9 mouse cellular contexts compared by ENCODE assay signal in the genomic region with DNA sequence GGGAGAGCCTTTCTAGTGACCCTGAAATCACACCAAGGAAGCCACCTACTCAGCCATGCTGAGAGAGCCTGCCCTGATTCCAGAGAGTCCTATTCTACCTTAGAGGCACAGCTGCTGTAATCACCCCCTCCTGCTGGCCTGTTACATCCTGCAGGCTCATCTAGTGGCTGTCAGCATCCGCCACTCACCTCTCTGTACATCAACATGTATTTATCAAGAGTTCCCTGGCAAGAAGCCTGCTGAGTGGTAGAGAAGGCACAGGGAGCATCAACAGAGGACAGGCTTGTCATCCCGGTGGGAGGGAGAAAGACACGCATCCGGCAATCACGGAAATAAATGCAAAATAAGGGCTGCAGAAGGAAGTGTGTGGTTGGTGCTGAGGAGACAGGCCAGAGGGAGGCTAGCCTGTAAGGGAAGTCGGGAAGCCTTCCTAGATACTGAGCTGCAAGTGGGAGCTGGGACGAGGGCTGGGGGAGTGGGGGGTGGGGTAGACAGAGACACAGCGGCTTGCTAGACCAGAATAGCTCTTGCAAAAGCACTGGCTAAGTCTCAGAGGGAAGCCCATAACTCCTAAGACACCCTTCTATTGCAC.
DNase-seq lines count a peak whose midpoint lies in the region; ATAC-seq and TF ChIP-seq lines count a peak whose summit lies in the region.
"Had no signal": no experiment of that assay in that cellular context is flagged by ENCODE, and none has a peak within 500 bp of the region (broad histone marks: within the 10 kb centered on the region; RNA-seq: fewer than 3 reads in every experiment).

No protein-coding gene starts in this region.

- H3K4me2 ChIP-seq in forebrain, embryonic 11.5 days (ENCODE audit: low read depth, low read length, severe bottlenecking), result no peak overlapping the region
- H3K4me2 ChIP-seq in intestine, postnatal 0 days (replicated peaks; ENCODE audit: low read depth), result no peak overlapping the region
- no peak overlapping the region for H3K4me2 ChIP-seq in neural tube, embryonic 15.5 days

- WGBS in forebrain, embryonic 11.5 days, result 20% methylated on average over 8 of the region's 8 CpGs
- WGBS in intestine, postnatal 0 days, result 29% methylated on average over 8 of the region's 8 CpGs
- WGBS in neural tube, embryonic 15.5 days, result 10% methylated on average over 8 of the region's 8 CpGs

- TF ChIP-seq CTCF in intestine, postnatal 0 days (IDR thresholded peaks at IDR 0.05; ENCODE audit: low read depth), result peak; percentile 28; the same call in 1 of the 2 replicates

- peak overlapping the region; percentile 2; the same call in 1 of the 2 replicates for H3K9ac ChIP-seq in forebrain, embryonic 11.5 days (ENCODE audit: low read length)
- H3K9ac ChIP-seq in intestine, postnatal 0 days (ENCODE audit: low read depth, low read length), result no peak overlapping the region
- no peak overlapping the region for H3K9ac ChIP-seq in neural tube, embryonic 15.5 days (replicated peaks)

- no peak overlapping the region for H3K4me3 ChIP-seq in forebrain, embryonic 11.5 days (ENCODE audit: low read depth, low read length)
- no peak overlapping the region for H3K4me3 ChIP-seq in intestine, postnatal 0 days (ENCODE audit: low read depth, low read length)
- no peak overlapping the region for H3K4me3 ChIP-seq in neural tube, embryonic 15.5 days (replicated peaks)

- H3K4me1 ChIP-seq in forebrain, embryonic 11.5 days (replicated peaks; ENCODE audit: control insufficient read depth, insufficient read depth, low read length), result peaks cover 10% of the 10 kb centered on the region
- peaks cover 4% of the 10 kb centered on the region for H3K4me1 ChIP-seq in intestine, postnatal 0 days (replicated peaks; ENCODE audit: control insufficient read depth, insufficient read depth, low read length)
- H3K4me1 ChIP-seq in neural tube, embryonic 15.5 days, result peaks cover 25% of the 10 kb centered on the region

- peak overlapping the region; percentile 8; the same call in 1 of the 2 replicates for H3K27ac ChIP-seq in forebrain, embryonic 11.5 days (ENCODE audit: low read depth, low read length)
- H3K27ac ChIP-seq in intestine, postnatal 0 days (ENCODE audit: low read depth, low read length), result no peak overlapping the region; the same call in 1 of the 2 replicates
- H3K27ac ChIP-seq in neural tube, embryonic 15.5 days (replicated peaks), result peak overlapping the region; percentile 70
- H3K27ac ChIP-seq: macrophage had no signal

- DNase-seq in left cerebral cortex, adult 8-10 months (ENCODE audit: low spot score in 2 of 2), result peak; percentile 41 to 46
- no peak for DNase-seq in left cerebral cortex, postnatal 4 days
- peak; percentile 55 for DNase-seq in forebrain, embryonic 11.5 days (ENCODE audit: low spot score)
- no peak for DNase-seq in layer of hippocampus, postnatal 36 days
- no peak for DNase-seq in gastrocnemius, postnatal 4 days (ENCODE audit: low spot score in 2 of 2)
- DNase-seq in cerebellum, adult 18-20 months, result no peak

- no peaks in the 10 kb centered on the region for H3K9me3 ChIP-seq in forebrain, embryonic 11.5 days (ENCODE audit: control insufficient read depth, low read length)
- no peaks in the 10 kb centered on the region for H3K9me3 ChIP-seq in intestine, postnatal 0 days (ENCODE audit: control insufficient read depth)
- no peaks in the 10 kb centered on the region for H3K9me3 ChIP-seq in neural tube, embryonic 15.5 days (replicated peaks)

- H3K27me3 ChIP-seq in forebrain, embryonic 11.5 days (ENCODE audit: control insufficient read depth, insufficient read depth, low read length), result no peaks in the 10 kb centered on the region
- no peaks in the 10 kb centered on the region for H3K27me3 ChIP-seq in intestine, postnatal 0 days (replicated peaks; ENCODE audit: control insufficient read depth, insufficient read depth, low read length)
- H3K27me3 ChIP-seq in neural tube, embryonic 15.5 days (replicated peaks), result no peaks in the 10 kb centered on the region

- ATAC-seq in forebrain, embryonic 11.5 days (replicated peaks; ENCODE audit: low FRiP score), result peak; percentile 32
- ATAC-seq in intestine, postnatal 0 days, result no peak
- 0 out of 2 replicates have a peak, but pooled peaks have one; percentile 21 for ATAC-seq in neural tube, embryonic 15.5 days (ENCODE audit: low FRiP score)

- intact Hi-C loops in left cerebral cortex, postnatal 4 days (cut with DNase I), result no loop called here

- H3K36me3 ChIP-seq in forebrain, embryonic 11.5 days (ENCODE audit: control insufficient read depth, insufficient read depth, low read length), result no peaks in the 10 kb centered on the region
- no peaks in the 10 kb centered on the region for H3K36me3 ChIP-seq in intestine, postnatal 0 days (ENCODE audit: control insufficient read depth, insufficient read depth)
- H3K36me3 ChIP-seq in neural tube, embryonic 15.5 days, result no peaks in the 10 kb centered on the region

Comparison
In these comparisons a context has a peak if more than half of its experiments do, and no peak if none do; other contexts are left out.
1. DNase-seq: peak in left cerebral cortex, adult 8-10 months (2 of 2) and forebrain, embryonic 11.5 days (single experiment); none in left cerebral cortex, postnatal 4 days (single experiment), layer of hippocampus, postnatal 36 days (0 of 2), gastrocnemius, postnatal 4 days (0 of 2) and cerebellum, adult 18-20 months (0 of 2).